Mouse (Mus musculus) left cerebral cortex, postnatal 25 days (tissue): ENCODE results near the gene Pnp2. TPM values are rescaled to one million over a fixed set of nuclear protein-coding genes. Genes with fewer than 3 reads are reported as not detected.
"Not testable (repeated sequence)": the region's sequence is repeated elsewhere in the genome, so short reads cannot be mapped to it uniquely, and the experiment has no call there.

ENCODE experiments used
- DNase-seq, 2 experiments: peaks; one replicate each; pipeline ENCODE4 v3.0.0; 2022; ENCODE audit warnings: low spot score in 2 of 2, mixed read lengths in 1 of 2
- intact Hi-C: fragments of 180-260 bp; cut with DNase I; formaldehyde crosslinking; loops from one replicate; pipeline ENCODE4 v1.15.1; 2025
- total RNA-seq, 2 experiments: library from RNA; stranded (reverse); gene quantifications; 2 replicates each; pipeline ENCODE4 v1.2.3; 2021

Gene Pnp2
- 1 to 10 TPM; 1.1 to 1.9 TPM for total RNA-seq

- DNase-seq, result peak; percentile 41 to 46
- intact Hi-C loops, result not testable (repeated sequence)
Observed at GRCm38 (mm10) chr14:50955942-50956508, at the start of gene Pnp2. TSS of gene Pnp2 (plus strand) at chr14:50955992.

- DNase-seq, result no peak
- intact Hi-C loops, result no loop called here
Observed at GRCm38 (mm10) chr14:50908126-50908525, 47.7 kb upstream of the Pnp2 start.

- intact Hi-C loops, result no loop called here
- DNase-seq, result no peak
Observed at GRCm38 (mm10) chr14:50911356-50911755, 44.4 kb upstream of the Pnp2 start.

DNA sequence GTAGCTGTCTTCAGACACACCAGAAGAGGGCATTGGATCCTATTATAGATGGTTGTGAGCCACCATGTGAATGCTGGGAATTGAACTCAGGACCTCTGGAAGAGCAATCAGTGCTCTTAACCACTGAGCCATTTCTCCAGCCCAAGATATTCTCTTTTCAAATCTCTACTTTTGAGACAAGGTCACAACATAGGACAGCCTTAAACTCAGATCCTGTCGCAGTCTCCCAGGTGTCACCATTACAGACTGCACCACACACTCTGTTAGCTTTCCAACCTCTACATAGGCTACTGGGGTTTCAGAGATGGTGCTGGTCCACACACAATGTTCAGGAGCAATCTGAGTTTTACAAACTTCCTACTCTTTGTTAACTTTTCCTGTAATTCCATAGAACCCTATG is 32.4 kb upstream of the Pnp2 start:
- DNase-seq, intact Hi-C loops: not testable (repeated sequence)

- intact Hi-C loops, result loop anchor here (2.0 kb wide), 1 partner anchor 138 kb away; no protein-coding TSS in a partner anchor
- peak; percentile 98 to 99 for DNase-seq
Observed at GRCm38 (mm10) chr14:50924281-50925064, 31.3 kb upstream of the Pnp2 start, which contains the start of the genes Osgep and Apex1. TSS of gene Osgep (minus strand) at chr14:50924893. TSS of gene Apex1 (plus strand) at chr14:50924968.

GRCm38 (mm10) chr14:50925111-50925920 is 30.5 kb upstream of the Pnp2 start:
- intact Hi-C loops, result loop anchor here (2.0 kb wide), 1 partner anchor 137 kb away; no protein-coding TSS in a partner anchor

GRCm38 (mm10) chr14:50927366-50927765 is 28.4 kb upstream of the Pnp2 start:
- intact Hi-C loops, result loop anchor here (1.0 kb wide), 1 partner anchor 162 kb away; no protein-coding TSS in a partner anchor
- DNase-seq, result no peak

More at GRCm38 (mm10) chr14:50925111-50925920, 30.5 kb upstream of the Pnp2 start:
- peak in 1 of 2 experiments; percentile 28 for DNase-seq

- intact Hi-C loops, result loop anchor here (5.0 to 10.0 kb wide), 2 partner anchors 123 to 965 kb away; partner anchors contain the start of genes Ccnb1ip1, Parp2 and Slc39a2
- DNase-seq, result peak in 1 of 2 experiments; percentile 25
Observed at GRCm38 (mm10) chr14:50929951-50930350, 25.8 kb upstream of the Pnp2 start.

DNA sequence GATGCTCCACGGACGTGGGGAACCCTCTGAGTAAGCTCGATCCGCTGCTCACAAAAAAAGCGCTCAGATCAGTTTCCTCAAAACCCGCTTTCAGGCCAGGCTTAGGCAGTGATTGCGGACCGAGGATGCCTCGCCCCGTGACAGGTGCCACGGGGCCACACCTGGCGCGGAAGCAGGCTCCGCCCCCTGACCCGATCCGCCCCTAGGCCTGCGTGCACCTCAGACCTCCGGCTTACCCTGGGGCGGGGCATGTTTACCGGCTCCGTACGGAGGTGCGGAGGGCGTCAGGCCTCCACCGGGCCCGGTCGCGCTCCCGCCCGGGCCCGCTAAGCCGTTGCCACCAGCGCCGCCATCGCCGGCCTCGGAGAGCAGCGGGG is 25.4 kb upstream of the Pnp2 start:
- no peak for DNase-seq
- intact Hi-C loops, result loop anchor here (5.0 to 10.0 kb wide), 2 partner anchors 123 to 964 kb away; partner anchors contain the start of genes Ccnb1ip1, Parp2 and Slc39a2

DNA sequence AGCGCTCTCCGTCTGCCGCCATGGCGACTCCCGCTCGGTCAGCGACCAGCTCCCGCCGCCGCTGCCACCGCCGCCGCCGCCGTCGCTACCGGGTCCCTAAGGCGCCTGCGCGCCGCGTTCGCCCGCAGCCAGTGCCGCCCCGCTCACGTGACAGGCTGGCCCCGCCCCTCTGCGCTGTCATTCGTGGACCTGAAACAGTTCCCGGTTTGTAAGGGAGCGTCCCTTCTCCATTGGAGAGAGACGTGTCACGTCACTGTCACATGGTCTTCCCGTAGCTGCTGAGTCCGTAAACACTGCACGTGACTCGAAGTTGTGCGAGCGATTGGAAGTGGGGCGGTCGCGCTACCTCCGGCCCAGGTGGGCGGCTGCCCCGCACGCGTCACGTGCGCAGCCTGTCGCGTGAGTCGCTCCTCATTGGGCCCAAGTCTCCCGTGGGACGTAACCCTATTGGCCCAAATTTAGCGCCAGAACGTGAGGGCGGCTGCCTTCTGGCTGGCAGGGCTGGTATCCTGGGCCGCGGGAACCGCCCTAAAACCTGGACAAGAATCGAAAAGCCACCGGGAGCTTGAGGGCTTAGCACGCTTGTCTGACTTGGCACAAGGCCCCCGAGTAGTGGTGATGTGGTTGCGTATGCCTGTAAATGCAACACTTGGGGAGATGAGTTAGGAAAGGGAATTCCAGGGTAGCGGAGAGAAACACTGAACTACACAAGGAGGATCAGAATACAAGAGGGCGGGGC is 24.9 kb upstream of the Pnp2 start, which contains the start of the genes Pip4p1 and Pnp:
Gene Pip4p1, minus strand, starts transcription at position 103 of the 739 bp plus-strand sequence.
Gene Pnp, plus strand, starts transcription at position 329 of the 739 bp plus-strand sequence.
- intact Hi-C loops, result loop anchor here (5.0 to 10.0 kb wide), 2 partner anchors 124 to 964 kb away; partner anchors contain the start of genes Ccnb1ip1, Parp2 and Slc39a2
- DNase-seq, result peak; percentile 99 to 100

DNA sequence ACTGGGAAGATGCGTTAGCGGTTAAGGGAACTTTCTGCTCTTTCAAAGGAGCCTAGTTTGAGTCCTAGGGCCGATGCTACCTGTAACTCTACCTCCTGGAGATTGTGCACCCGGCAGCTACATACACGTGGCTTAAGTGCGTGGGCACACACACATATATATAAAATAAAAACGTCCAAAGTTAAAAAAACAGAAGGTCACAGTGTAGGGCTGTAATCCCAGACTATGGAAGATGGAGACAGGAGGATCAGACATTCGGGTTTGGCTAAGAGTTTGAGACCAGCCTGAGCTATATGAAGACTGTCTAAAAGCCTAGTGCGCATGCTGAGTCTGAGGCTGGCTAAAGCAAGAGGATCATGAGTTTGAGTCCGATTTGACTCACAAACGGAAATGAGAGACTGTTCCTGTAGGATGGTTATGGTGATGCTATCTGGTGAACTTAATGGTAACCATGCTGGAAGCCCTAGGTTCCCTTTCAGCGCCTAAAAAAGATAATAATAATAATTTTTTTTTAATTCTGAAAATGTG is 24.2 kb upstream of the Pnp2 start:
- no peak for DNase-seq
- intact Hi-C loops, result loop anchor here (5.0 to 10.0 kb wide), 2 partner anchors 124 to 963 kb away; partner anchors contain the start of genes Ccnb1ip1, Parp2 and Slc39a2

GRCm38 (mm10) chr14:50936649-50937048 is 19.1 kb upstream of the Pnp2 start:
- intact Hi-C loops, result loop anchor here (10.0 kb wide), 1 partner anchor 958 kb away; the partner anchor contains the start of gene Slc39a2
- DNase-seq, result no peak

DNA sequence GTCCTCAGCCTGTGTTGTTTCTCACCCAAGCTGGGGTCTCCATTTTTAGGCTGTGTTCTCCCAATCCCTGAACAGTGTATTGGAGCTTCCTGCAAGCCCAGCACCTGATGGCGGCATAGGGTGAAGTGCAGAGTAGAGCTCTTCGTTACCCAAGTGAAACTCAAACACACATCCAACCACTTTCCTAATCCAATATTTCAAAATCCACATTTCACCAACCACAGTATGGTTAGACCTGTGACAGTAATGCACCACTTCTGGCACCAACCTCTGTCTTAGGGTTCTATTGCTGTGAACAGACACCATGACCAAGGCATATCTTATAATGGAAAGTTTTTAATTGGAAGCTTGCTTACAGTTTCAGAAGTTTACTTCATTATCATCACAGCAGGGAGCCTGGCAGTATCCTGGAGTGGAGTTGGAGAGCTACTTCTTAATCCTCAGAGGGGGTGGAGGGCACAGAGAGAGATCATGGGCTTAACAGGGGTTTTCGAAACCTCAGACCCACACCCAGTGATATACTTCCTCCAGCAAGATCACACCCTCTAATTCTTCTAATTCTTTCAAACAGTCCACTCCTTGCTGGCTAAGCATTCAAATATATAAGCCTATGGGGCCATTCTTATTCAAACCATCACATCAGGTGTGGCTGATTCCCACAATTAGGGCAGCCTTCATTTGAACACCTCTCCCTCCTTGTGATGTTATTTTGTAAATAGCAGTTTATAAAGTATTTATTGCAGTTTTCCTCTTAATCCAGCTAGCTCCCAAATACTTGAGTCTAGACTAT is 17.5 kb upstream of the Pnp2 start:
- intact Hi-C loops, result loop anchor here (10.0 kb wide), 1 partner anchor 956 kb away; the partner anchor contains the start of gene Slc39a2
- no peak for DNase-seq

DNA sequence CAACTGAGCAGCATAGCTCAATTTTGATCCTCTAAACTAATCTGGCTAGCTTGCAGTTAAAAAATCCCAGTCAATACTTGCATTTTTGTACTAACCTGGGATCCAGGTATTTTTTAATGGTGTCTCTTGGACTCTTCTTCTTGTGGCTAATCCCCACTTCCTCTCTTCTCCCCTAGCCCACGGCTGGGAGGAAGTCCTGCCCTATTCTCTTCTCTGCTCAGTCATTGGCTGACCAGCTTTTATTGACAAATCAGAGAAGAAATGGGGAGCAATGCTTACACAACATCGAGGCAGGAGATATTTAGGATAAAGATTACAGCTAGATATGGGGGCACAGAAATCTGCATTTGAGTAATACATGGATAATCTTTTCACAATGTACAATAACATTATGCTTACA is 16.9 kb upstream of the Pnp2 start:
- intact Hi-C loops, result loop anchor here (10.0 kb wide), 1 partner anchor 956 kb away; the partner anchor contains the start of gene Slc39a2
- DNase-seq, result no peak

GRCm38 (mm10) chr14:50943932-50944667 is 11.7 kb upstream of the Pnp2 start, which contains the start of gene Gm49342:
TSS of gene Gm49342 (plus strand) at chr14:50944517.
- peak; percentile 85 to 91 for DNase-seq
- intact Hi-C loops, result no loop called here

- intact Hi-C loops, DNase-seq: not testable (repeated sequence)
Observed at GRCm38 (mm10) chr14:50944668-50945033, 11.1 kb upstream of the Pnp2 start.

DNA sequence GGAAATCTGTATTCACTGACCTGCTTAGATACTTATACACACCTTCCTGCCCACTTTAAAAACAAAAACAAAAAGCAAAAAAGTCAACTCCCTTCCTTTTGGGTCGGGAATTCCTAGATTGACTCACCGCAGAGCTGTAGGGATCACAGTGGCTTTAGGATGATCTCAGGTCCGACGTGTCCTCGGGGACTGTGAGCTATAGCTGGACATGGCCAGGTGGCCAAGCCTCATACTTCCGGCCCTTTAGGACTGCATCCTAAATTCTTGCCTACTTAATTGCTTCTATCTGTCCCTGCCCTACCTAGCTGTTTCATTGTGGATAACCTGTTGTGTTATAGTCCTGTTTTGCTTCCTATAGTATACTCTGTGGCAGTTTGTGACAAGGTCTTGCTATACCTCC is 10.7 kb upstream of the Pnp2 start:
- DNase-seq, intact Hi-C loops: not testable (repeated sequence)
